Mouse (Mus musculus) heart, adult 2 months (tissue): ENCODE data around the gene Hormad2. TPM values are rescaled to one million over a fixed set of nuclear protein-coding genes. Genes with fewer than 3 reads are reported as not detected.

ENCODE experiments used
- DNase-seq, 2 experiments: peaks; one replicate each; pipeline ENCODE4 v3.0.0; 2021
- H3K27ac ChIP-seq: fragments of 200-600 bp; 2 replicates; pipeline ENCODE4 v1.8.1; 2022
- H3K27me3 ChIP-seq: fragments of 200-500 bp; 2 replicates; pipeline ENCODE4 v1.6.1; 2012; ENCODE audit warnings: mild to moderate bottlenecking, low read length, inconsistent platforms, mixed read lengths; ENCODE audit not compliant: control insufficient read depth, insufficient read depth
- H3K36me3 ChIP-seq: fragments of 200-500 bp; 2 replicates; pipeline ENCODE4 v1.6.1; 2012; ENCODE audit warnings: low read length, inconsistent platforms; ENCODE audit not compliant: control insufficient read depth, insufficient read depth
- H3K4me1 ChIP-seq: fragments of 200-500 bp; 2 replicates; pipeline ENCODE4 v1.6.1; 2011; ENCODE audit warnings: low read length; ENCODE audit not compliant: control insufficient read depth, insufficient read depth
- H3K4me3 ChIP-seq: fragments of 200-600 bp; 2 replicates; pipeline ENCODE4 v1.8.1; 2022
- H3K79me2 ChIP-seq: fragments of 200-500 bp; replicated peaks from 2 replicates; pipeline ENCODE4 v1.6.1; 2012; ENCODE audit warnings: mild to moderate bottlenecking, inconsistent platforms, low read length, moderate library complexity, mixed read lengths; ENCODE audit not compliant: control insufficient read depth, insufficient read depth
- H3K9ac ChIP-seq: fragments of 200-500 bp; 2 replicates; pipeline ENCODE4 v1.6.1; 2012; ENCODE audit warnings: low read depth, mild to moderate bottlenecking, control low read depth, inconsistent platforms, low read length, mixed read lengths
- CTCF ChIP-seq: fragments of 200-600 bp; IDR thresholded peaks from 2 replicates; pipeline ENCODE4 v1.8.1; 2022; ENCODE audit warnings: antibody characterized with exemption, mild to moderate bottlenecking, moderate library complexity
- EP300 ChIP-seq: fragments of 200-500 bp; IDR thresholded peaks from 2 replicates; pipeline ENCODE4 v1.6.1; 2011; ENCODE audit warnings: low read depth, low read length, control low read depth; ENCODE audit not compliant: insufficient read depth
- POLR2A ChIP-seq: fragments of 200-500 bp; IDR thresholded peaks from 2 replicates; pipeline ENCODE4 v1.6.1; 2011; ENCODE audit warnings: mild to moderate bottlenecking, low read depth, low read length, control low read depth; ENCODE audit not compliant: insufficient read depth
- WGBS: fragments of 180-500 bp; shearing (Covaris S2); methylation state at CpG from one replicate; pipeline ENCODE4 v1.1.7; 2018; 5-methylcytosine and 5-hydroxymethylcytosine counted together
- intact Hi-C: fragments of 180-260 bp; cut with DNase I; formaldehyde crosslinking; loops from one replicate; pipeline ENCODE4 v1.15.1; 2025
- polyA plus RNA-seq: library from polyadenylated mRNA; depleted of rRNA; stranded (reverse); fragments of >200 nt; gene quantifications from 2 replicates; pipeline ENCODE4 v1.2.3, GENCODE M21; 2012
- total RNA-seq, 2 experiments: library from RNA; stranded (reverse); gene quantifications; 2 replicates each; pipeline ENCODE4 v1.2.3; 2021

The Hormad2 gene
- total and polyA plus RNA-seq, 3 experiments, result 0.18 TPM; not detected in 2

- Histone ChIP-seq H3K4me1 (no peaks in the 10 kb centered on the region), H3K36me3 (no peaks in the 10 kb centered on the region), H3K27me3 (no peaks in the 10 kb centered on the region), H3K4me3 (no peak overlapping the region), H3K79me2 (no peaks in the 10 kb centered on the region), H3K27ac (no peak overlapping the region), H3K9ac (no peak overlapping the region)
- DNase-seq, result no peak
- TF ChIP-seq CTCF (no peak), POLR2A (no peak), EP300 (no peak)
- WGBS, result 97% methylated on average over 1 of the region's 1 CpGs
- intact Hi-C loops, result loop anchor here (5.0 to 10.0 kb wide), 2 partner anchors 335 to 397 kb away; no protein-coding TSS in a partner anchor
Observed at GRCm38 (mm10) chr11:4437318-4437717, 3.6 kb downstream of the Hormad2 start.

GRCm38 (mm10) chr11:4436631-4437030 lies 4.3 kb downstream of the Hormad2 start:
- DNase-seq, result no peak

GRCm38 (mm10) chr11:4434461-4434860 lies 6.4 kb downstream of the Hormad2 start:
- no peak overlapping the region for H3K9ac ChIP-seq
- no peaks in the 10 kb centered on the region for H3K36me3 ChIP-seq
- no peak overlapping the region for H3K27ac ChIP-seq
- no peak for DNase-seq
- no peak overlapping the region for H3K4me3 ChIP-seq
- H3K4me1 ChIP-seq, result no peaks in the 10 kb centered on the region
- WGBS, result 29% methylated on average over 4 of the region's 4 CpGs
- no peaks in the 10 kb centered on the region for H3K79me2 ChIP-seq
- TF ChIP-seq EP300 (no peak), POLR2A (no peak), CTCF (no peak)
- intact Hi-C loops, result loop anchor here (10.0 kb wide), 1 partner anchor 400 kb away; no protein-coding TSS in a partner anchor
- H3K27me3 ChIP-seq, result no peaks in the 10 kb centered on the region

More at GRCm38 (mm10) chr11:4436631-4437030, 4.3 kb downstream of the Hormad2 start:
- intact Hi-C loops, result loop anchor here (1.0 to 10.0 kb wide), 3 partner anchors 336 to 431 kb away; no protein-coding TSS in a partner anchor
- WGBS, result 73% methylated on average over 3 of the region's 3 CpGs
- H3K4me1 ChIP-seq, result no peaks in the 10 kb centered on the region
- H3K9ac ChIP-seq, result no peak overlapping the region
- no peaks in the 10 kb centered on the region for H3K79me2 ChIP-seq
- no peaks in the 10 kb centered on the region for H3K27me3 ChIP-seq
- H3K36me3 ChIP-seq, result no peaks in the 10 kb centered on the region
- H3K4me3 ChIP-seq, result no peak overlapping the region
- TF ChIP-seq EP300, result no peak
- TF ChIP-seq POLR2A, result no peak
- TF ChIP-seq CTCF, result peak; percentile 81
- H3K27ac ChIP-seq, result no peak overlapping the region

- Histone ChIP-seq H3K4me3 (no peak overlapping the region), H3K27me3 (peaks cover 4% of the 10 kb centered on the region; the same call in 1 of the 2 replicates), H3K9ac (no peak overlapping the region), H3K79me2 (no peaks in the 10 kb centered on the region), H3K27ac (no peak overlapping the region), H3K36me3 (no peaks in the 10 kb centered on the region), H3K4me1 (no peaks in the 10 kb centered on the region)
- WGBS, result 61% methylated on average over 8 of the region's 8 CpGs
- intact Hi-C loops, result loop anchor here (5.0 to 10.0 kb wide), 2 partner anchors 99 to 292 kb away; no protein-coding TSS in a partner anchor
- no peak for DNase-seq
- TF ChIP-seq EP300, result no peak
- no peak for TF ChIP-seq POLR2A
- no peak for TF ChIP-seq CTCF
Observed at GRCm38 (mm10) chr11:4423818-4424217, 17.1 kb downstream of the Hormad2 start.

GRCm38 (mm10) chr11:4422494-4423425 lies 18.1 kb downstream of the Hormad2 start:
- Histone ChIP-seq H3K9ac (no peak overlapping the region), H3K4me1 (no peaks in the 10 kb centered on the region), H3K4me3 (no peak overlapping the region), H3K27me3 (peaks cover 2% of the 10 kb centered on the region; the same call in 1 of the 2 replicates), H3K36me3 (no peaks in the 10 kb centered on the region), H3K79me2 (no peaks in the 10 kb centered on the region), H3K27ac (no peak overlapping the region)
- TF ChIP-seq EP300, result no peak
- intact Hi-C loops, result loop anchor here (1.0 to 10.0 kb wide), 3 partner anchors 98 to 290 kb away; no protein-coding TSS in a partner anchor
- WGBS, result 81% methylated on average over 16 of the region's 16 CpGs
- no peak for DNase-seq

GRCm38 (mm10) chr11:4421933-4422488 lies 18.9 kb downstream of the Hormad2 start:
- Histone ChIP-seq H3K4me1 (no peaks in the 10 kb centered on the region), H3K36me3 (no peaks in the 10 kb centered on the region), H3K4me3 (no peak overlapping the region), H3K27ac (no peak overlapping the region), H3K9ac (no peak overlapping the region), H3K27me3 (peaks cover 2% of the 10 kb centered on the region; the same call in 1 of the 2 replicates), H3K79me2 (no peaks in the 10 kb centered on the region)
- intact Hi-C loops, result loop anchor here (1.0 to 10.0 kb wide), 3 partner anchors 97 to 290 kb away; no protein-coding TSS in a partner anchor
- no peak for DNase-seq
- 39% methylated on average over 6 of the region's 6 CpGs for WGBS
- TF ChIP-seq EP300, result no peak
- peak; percentile 83 for TF ChIP-seq CTCF
